Mouse (Mus musculus) liver, postnatal 0 days (tissue): ENCODE data around the gene Gm17359.

Experiments
- CTCF ChIP-seq: sonication (generic); IDR thresholded peaks from 2 replicates; pipeline ENCODE4 v1.5.1; 2016; ENCODE audit warnings: antibody characterized with exemption, low read depth
- EP300 ChIP-seq: IDR thresholded peaks from 2 replicates; pipeline ENCODE4 v1.6.1; 2016; ENCODE audit warnings: antibody characterized with exemption, low read depth, mild to moderate bottlenecking

DNA sequence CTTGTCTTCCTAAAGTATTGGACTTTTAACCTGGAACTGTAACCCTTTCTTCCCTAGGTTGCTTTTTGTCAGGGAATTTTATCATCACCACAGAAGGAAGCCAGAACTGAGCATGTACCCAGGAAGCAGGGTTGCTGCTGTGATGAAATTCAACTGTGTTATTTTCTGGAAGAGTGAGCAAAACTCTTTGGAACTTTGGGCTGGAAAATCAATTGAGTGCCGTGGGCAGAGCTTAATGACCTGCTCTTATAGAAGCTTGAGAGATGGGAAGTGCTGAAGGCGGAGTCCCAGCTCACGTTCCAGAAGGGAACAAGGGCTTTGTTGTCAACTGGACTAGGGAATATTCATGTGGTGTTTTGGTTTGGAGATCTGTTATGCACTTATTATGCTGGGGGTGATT, 37.5 kb downstream of the Gm17359 start:
- TF ChIP-seq CTCF: no peak
- no peak for TF ChIP-seq EP300
